8 mouse cellular contexts compared by ENCODE assay signal in the genomic region with DNA sequence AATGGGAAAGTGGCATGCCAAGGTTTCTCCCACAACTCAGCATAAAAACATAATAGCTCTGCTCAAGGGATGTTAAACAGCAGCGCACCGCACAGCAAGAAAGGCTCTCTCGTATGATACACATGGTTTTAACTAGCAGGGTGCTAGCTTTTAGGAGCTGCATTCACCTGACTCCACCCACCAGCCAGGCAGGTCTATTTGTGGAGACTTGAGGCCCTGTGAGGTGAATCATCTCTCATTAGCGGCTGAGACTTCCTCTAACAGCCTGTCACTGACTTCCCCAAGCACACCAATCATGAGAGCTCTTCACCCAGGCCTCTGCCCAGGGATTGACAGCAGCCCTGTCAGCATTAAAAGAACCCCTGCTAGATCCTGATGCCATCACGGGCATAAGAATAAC.
DNase-seq lines count a peak whose midpoint lies in the region; ATAC-seq and TF ChIP-seq lines count a peak whose summit lies in the region.

No protein-coding gene starts in this region.

- H3K4me2 ChIP-seq in stomach, postnatal 0 days (replicated peaks; ENCODE audit: low read depth) = no peak overlapping the region

- 40% methylated on average over 5 of the region's 5 CpGs for WGBS in heart, adult 2 months
- WGBS in stomach, postnatal 0 days = 40% methylated on average over 5 of the region's 5 CpGs

- H3K4me3 ChIP-seq in heart, adult 2 months = no peak overlapping the region
- H3K4me3 ChIP-seq in stomach, postnatal 0 days (ENCODE audit: low read depth, low read length) = no peak overlapping the region

- DNase-seq in heart, adult 2 months = peak in 1 of 2 experiments; percentile 59
- DNase-seq in heart, postnatal 25 days (ENCODE audit: low spot score) = no peak
- peak; percentile 23 for DNase-seq in MN1 (ENCODE audit: low spot score)
- peak; percentile 63 to 69 for DNase-seq in heart, postnatal 10 days
- DNase-seq in retina, embryonic 14.5 days (ENCODE audit: low spot score) = no peak
- DNase-seq in cerebellum, postnatal 4 days (ENCODE audit: low spot score in 2 of 2) = no peak
- no peak for DNase-seq in stomach, postnatal 0 days (ENCODE audit: low spot score)

- 0 out of 2 replicates have a peak, but pooled peaks have one; percentile 30 for TF ChIP-seq POLR2A in heart, adult 2 months (IDR thresholded peaks at IDR 0.05; ENCODE audit: insufficient read depth, low read depth, low read length)

- H3K27me3 ChIP-seq in heart, adult 2 months (ENCODE audit: control insufficient read depth, insufficient read depth, low read length) = no peaks in the 10 kb centered on the region
- H3K27me3 ChIP-seq in stomach, postnatal 0 days (ENCODE audit: control insufficient read depth, insufficient read depth, low read length) = no peaks in the 10 kb centered on the region

- ATAC-seq in monocyte, adult 5-6 weeks (replicated peaks; ENCODE audit: insufficient number of reproducible peaks, low FRiP score, low TSS enrichment, poor library complexity, severe bottlenecking) = peak; percentile 95
- ATAC-seq in stomach, postnatal 0 days (ENCODE audit: low FRiP score, low TSS enrichment) = no peak

- peak overlapping the region; percentile 19; the same call in 1 of the 2 replicates for H3K27ac ChIP-seq in heart, adult 2 months
- H3K27ac ChIP-seq in stomach, postnatal 0 days (replicated peaks) = no peak overlapping the region

- TF ChIP-seq EP300 in heart, adult 2 months (IDR thresholded peaks at IDR 0.05; ENCODE audit: insufficient read depth, low read depth, low read length) = no peak
- no peak for TF ChIP-seq EP300 in stomach, postnatal 0 days (optimal IDR thresholded peaks at IDR 0.05)

- H3K4me1 ChIP-seq in heart, adult 2 months (ENCODE audit: control insufficient read depth, insufficient read depth, low read length) = no peaks in the 10 kb centered on the region
- no peaks in the 10 kb centered on the region for H3K4me1 ChIP-seq in stomach, postnatal 0 days (replicated peaks; ENCODE audit: control insufficient read depth, insufficient read depth)

- H3K79me2 ChIP-seq in heart, adult 2 months (replicated peaks; ENCODE audit: control insufficient read depth, insufficient read depth, low read length) = no peaks in the 10 kb centered on the region

- H3K36me3 ChIP-seq in heart, adult 2 months (ENCODE audit: control insufficient read depth, insufficient read depth, low read length) = peaks cover 2% of the 10 kb centered on the region; the same call in 1 of the 2 replicates
- H3K36me3 ChIP-seq in stomach, postnatal 0 days (ENCODE audit: control insufficient read depth, insufficient read depth, low read length) = no peaks in the 10 kb centered on the region

- no peak overlapping the region for H3K9ac ChIP-seq in heart, adult 2 months (ENCODE audit: low read depth, low read length)
- no peak overlapping the region for H3K9ac ChIP-seq in stomach, postnatal 0 days (ENCODE audit: low read length)

- no peak for TF ChIP-seq CTCF in heart, adult 2 months (IDR thresholded peaks at IDR 0.05)
- TF ChIP-seq CTCF in stomach, postnatal 0 days (IDR thresholded peaks at IDR 0.05; ENCODE audit: low read depth) = no peak

- intact Hi-C loops in heart, adult 2 months (cut with DNase I) = no loop called here
- intact Hi-C loops in heart, postnatal 25 days (cut with DNase I) = no loop called here
- intact Hi-C loops in heart, postnatal 10 days (cut with DNase I) = no loop called here

- H3K9me3 ChIP-seq in stomach, postnatal 0 days (ENCODE audit: control insufficient read depth, low read length) = no peaks in the 10 kb centered on the region

Comparison
In these comparisons a context has a peak if more than half of its experiments do, and no peak if none do; other contexts are left out.
1. DNase-seq: peak in MN1 (single experiment) and heart, postnatal 10 days (2 of 2); none in heart, postnatal 25 days (single experiment), retina, embryonic 14.5 days (single experiment), cerebellum, postnatal 4 days (0 of 2) and stomach, postnatal 0 days (single experiment).